Mouse (Mus musculus) lung, adult 2 months (tissue): ENCODE results near the gene Disp3.

Experiments
- CTCF ChIP-seq: fragments of 200-500 bp; IDR thresholded peaks from 2 replicates; pipeline ENCODE4 v1.5.1; 2011; ENCODE audit warnings: mild to moderate bottlenecking, low read length, control low read depth; ENCODE audit not compliant: insufficient read depth
- POLR2A ChIP-seq: fragments of 200-500 bp; IDR thresholded peaks from 2 replicates; pipeline ENCODE4 v1.6.1; 2011; ENCODE audit warnings: low read depth, mild to moderate bottlenecking, control low read depth, low read length, borderline replicate concordance; ENCODE audit errors: extremely low read depth

GRCm38 (mm10) chr4:148291849-148292248 is 4.1 kb upstream of the Disp3 start:
- TF ChIP-seq CTCF = no peak
- no peak for TF ChIP-seq POLR2A
